Mouse (Mus musculus): ENCODE data around the gene Cpa3.

Cpa3 gene

DNA sequence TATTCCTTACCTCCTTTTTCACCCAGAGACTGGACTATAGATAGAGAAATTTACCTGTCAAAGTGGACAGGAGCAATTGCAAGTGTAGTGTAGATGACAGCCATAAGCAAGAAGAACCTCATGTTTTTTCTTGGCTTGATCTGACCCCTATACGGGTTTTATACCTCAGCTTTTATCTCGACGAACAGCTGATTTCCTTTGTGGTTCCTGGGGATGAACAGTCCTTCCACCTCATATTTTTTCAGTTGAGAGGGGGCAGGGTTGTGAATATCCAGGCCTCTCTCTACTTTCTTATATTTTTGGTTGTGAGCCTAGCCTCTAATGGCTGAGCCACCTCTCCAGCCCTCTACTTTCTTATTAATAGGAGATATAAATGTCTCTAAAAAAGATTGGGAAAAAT is at the start of gene Cpa3:
TSS of gene Cpa3 (minus strand) at position 132 of the 400 bp plus-strand sequence.
- no peak for DNase-seq (ENCODE audit: low spot score in 2 of 2)

- DNase-seq (ENCODE audit: low spot score in 2 of 2) = no peak
Measured at GRCm38 (mm10) chr3:20291370-20291769, 49.4 kb upstream of the Cpa3 start.

DNA sequence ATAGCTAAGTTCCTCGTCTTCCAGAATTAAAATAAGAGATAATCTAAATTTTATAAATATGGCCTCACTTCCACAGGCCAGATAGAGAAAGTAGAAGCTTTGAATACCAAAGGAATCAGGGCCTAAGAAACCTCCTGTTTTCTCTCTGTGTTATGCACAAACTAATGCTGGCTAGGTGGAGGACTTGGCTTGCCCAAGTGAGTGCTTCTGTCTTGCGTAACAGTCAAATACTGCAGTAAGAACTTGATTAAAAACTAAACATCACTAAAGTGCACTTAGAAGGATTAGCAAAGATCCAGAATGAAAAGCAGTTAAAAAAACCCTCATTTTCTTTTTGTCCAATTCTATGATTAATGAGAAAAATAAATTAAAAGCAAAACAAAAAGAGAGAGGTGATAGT is 46.8 kb upstream of the Cpa3 start:
- DNase-seq (ENCODE audit: low spot score in 2 of 2) = no peak

- DNase-seq (ENCODE audit: low spot score in 2 of 2) = no peak
Measured at GRCm38 (mm10) chr3:20281796-20282195, 39.8 kb upstream of the Cpa3 start.

DNA sequence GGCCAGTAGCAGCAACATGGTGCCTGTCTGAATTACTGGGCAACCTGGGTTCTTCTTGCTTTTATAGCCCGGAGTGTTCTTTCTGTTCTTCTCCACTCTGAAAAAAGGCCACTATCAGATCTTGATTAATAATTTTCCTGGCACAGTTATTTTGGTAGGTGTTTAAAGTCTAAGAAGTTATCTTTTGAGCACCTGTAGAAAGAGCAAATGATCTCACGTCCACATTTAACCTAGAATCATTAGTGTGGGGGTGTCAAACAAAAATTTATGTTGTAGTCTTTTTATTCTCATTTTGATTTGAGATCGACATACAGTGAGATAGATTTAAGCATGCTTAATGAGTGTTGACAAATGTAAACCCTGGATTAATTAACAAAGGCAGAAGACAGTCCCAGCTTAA is 33.7 kb upstream of the Cpa3 start, which contains the start of gene Cpb1:
TSS of gene Cpb1 (minus strand) at position 101 of the 400 bp plus-strand sequence.
- DNase-seq (ENCODE audit: low spot score in 2 of 2) = no peak

DNA sequence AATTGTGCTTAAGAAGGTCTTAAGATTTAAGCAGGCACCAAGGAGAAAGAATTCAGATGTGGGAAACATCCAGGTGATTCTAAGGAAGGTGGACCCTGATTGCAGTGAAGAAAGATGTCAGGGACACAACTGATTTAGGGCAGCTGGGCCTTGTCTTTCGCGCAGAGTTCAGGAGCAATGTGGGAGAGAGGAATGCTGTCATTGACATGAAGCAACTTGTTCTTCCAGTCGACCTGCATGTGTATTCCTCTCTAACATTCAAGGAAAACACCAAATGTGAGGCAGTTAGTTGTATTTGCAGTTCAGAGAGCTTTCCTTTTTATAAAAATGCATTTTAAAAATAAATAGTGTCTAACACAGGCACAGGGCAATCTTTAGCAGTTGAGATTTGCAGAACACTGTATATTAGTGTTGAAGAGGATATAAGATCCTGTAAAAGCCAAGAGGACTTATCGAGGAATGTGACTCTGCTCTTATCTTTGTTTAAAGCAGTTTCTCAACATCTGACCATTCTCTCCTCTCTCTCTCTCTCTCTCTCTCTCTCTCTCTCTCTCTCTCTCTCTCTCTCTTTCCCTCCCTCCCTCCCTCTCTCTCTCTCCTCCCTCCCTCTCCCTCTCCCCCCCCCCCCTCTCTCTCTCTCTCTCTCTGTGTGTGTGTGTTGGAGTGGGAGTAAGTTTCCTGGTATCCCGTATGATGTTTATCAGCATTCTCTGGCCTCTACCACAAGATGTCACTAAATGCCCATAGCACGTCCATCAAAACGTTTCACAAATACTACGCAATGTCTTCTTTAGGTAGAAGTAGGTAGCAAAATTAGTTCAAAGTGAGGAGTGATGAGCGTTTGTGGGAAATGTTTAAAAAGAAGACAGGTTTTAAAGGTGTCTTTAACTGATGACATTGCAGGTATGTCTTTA is 12.8 kb upstream of the Cpa3 start:
- no peak for DNase-seq (ENCODE audit: low spot score in 2 of 2)

GRCm38 (mm10) chr3:20243913-20244312 is 1.9 kb upstream of the Cpa3 start:
- no peak for DNase-seq (ENCODE audit: low spot score in 2 of 2)

GRCm38 (mm10) chr3:20239741-20240140 is 2.2 kb downstream of the Cpa3 start:
- DNase-seq (ENCODE audit: low spot score in 2 of 2) = no peak

DNA sequence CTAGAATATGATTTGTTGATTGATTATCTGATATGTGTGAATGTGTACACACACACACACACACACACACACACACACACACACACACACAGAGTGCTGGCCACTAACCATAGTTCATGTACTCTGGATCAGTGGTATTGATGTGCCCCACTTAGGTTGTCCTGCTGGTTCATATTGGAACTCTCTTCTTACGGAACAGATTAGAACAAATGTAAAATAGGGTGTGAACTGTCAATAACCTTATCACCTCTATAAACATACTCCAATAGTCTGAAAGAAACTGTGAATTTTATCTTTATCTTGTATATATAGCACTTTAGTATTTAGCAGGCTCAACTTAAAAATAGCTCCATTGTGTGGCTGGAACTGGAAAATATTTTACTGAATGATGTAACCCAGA is 5.0 kb downstream of the Cpa3 start:
- no peak for DNase-seq (ENCODE audit: low spot score in 2 of 2)

DNA sequence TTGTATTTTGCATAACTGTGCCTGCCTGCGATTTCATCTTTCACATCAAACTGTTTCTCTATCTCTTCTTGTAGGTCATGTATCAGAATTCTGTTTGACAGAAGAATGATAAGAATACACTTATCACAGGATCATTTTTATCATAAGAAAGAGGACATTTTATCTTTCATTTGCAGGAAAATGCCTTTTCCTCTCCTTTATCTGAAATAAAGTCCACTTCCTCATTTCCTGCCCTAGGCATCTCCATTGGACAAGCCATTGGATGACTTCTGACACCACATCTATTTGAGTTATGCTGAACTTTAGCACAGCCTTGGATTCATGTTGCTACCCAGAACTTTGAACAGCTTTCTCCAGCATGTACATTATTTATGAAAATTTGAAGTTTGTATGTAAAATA is 13.0 kb downstream of the Cpa3 start:
- DNase-seq (ENCODE audit: low spot score in 2 of 2) = no peak

GRCm38 (mm10) chr3:20225429-20225828 is 16.6 kb downstream of the Cpa3 start:
- DNase-seq (ENCODE audit: low spot score in 2 of 2) = no peak

GRCm38 (mm10) chr3:20222926-20223698 is 18.9 kb downstream of the Cpa3 start:
- peak in 1 of 2 experiments; percentile 5 for DNase-seq (ENCODE audit: low spot score in 2 of 2)

GRCm38 (mm10) chr3:20222136-20222535 is 19.8 kb downstream of the Cpa3 start:
- DNase-seq (ENCODE audit: low spot score in 2 of 2) = no peak

GRCm38 (mm10) chr3:20198869-20199268 is 43.1 kb downstream of the Cpa3 start:
- peak in 1 of 2 experiments; percentile 4 for DNase-seq (ENCODE audit: low spot score in 2 of 2)

DNA sequence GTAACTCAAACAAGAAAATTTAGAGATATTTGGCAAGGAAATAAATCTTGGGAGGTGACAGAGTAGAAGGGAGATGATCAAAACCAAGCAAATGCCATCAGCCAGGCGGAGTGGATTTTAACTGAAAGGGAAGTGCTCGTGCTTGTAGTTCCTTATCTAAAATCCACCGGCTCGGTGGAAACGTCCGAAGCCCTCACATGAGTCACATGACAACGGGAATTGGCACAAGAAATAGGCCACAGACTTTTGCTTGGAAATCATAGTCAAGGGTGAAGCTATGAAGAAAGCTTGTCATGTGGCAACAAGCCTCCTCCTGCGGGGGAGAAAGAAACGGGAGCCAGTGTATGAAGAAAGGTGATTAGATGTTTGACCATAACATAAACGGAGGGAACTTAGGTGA is 44.1 kb downstream of the Cpa3 start:
- no peak for DNase-seq (ENCODE audit: low spot score in 2 of 2)

DNA sequence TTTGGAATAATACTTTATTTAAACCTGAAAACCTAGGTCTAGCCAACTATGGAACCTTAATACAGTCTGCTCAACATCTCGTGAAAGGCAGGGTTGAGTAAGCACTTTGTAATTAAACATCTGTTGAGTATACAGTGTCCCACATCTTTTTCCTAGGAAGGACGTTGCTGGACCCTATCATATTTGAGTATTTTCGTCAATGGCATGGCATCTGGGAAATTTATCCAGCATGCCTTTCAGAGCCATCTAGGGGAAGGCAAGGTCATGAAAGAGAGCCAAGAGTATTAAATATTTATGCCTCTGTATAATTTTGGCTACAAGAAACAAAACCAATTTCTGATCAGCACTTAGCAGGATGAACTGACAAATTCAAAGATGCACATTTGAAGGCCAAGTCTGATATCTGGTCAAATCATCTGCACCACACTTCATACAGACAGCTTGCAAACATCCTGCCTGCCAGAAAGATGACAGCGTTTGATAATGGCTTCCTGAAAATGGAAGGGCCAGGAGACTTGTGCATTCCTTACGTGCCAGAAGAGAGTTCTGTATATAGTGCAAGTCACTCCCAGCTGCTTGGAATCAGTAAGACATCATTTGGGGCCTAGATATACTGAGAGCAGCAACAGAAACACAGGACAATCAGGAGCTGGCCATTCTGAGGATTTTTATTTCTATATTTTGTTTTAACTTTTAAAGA is 52.9 kb downstream of the Cpa3 start:
- DNase-seq (ENCODE audit: low spot score in 2 of 2) = no peak

DNA sequence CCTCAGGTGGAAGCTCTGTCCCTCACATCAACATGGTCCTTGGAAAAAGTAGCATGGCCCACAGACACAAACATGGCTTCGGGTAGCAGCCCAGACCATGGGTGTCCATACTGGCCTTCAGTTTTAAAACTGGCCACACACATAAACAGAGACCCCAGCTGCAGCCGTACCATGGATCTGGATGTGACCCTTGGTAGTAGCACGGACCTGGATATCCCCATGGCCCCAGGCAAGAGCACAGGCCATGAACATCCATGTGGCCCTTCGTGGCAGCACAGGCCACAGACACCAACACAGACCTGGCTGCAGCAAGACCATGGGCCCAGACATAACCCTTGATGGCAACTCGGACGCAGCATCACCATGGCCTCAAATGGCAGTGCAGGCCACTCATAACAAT is 69.6 kb downstream of the Cpa3 start:
- DNase-seq (ENCODE audit: low spot score in 2 of 2) = no peak

DNA sequence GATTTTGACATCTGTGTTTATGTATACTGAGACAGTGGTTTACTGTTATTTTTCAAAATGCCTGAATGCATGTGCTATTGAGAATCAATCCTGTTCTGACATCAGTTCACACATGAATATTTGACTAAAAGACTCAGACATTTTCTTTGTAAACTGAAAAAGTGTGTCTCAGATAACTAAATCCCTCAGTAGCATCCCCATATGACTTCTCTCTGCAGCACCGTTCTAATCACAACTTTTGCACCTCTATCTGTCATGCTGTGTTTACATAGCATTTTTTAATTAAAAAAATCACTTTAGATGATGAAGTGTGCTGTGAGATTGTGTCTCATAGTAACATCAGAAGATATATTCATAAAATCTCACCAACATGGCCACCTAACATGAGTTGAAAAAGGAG is 74.5 kb downstream of the Cpa3 start:
- DNase-seq (ENCODE audit: low spot score in 2 of 2) = no peak

All from spleen, postnatal 36 days (tissue).